Mouse (Mus musculus) midbrain, embryonic 10.5 days (tissue): ENCODE data around the gene Mef2c. TPM values are rescaled to one million over a fixed set of nuclear protein-coding genes. Genes with fewer than 3 reads are reported as not detected.

Experiments used
- DNase-seq: peaks from one replicate; pipeline ENCODE4 v3.0.0-alpha.2; 2017; ENCODE audit warnings: low spot score
- H3K27ac ChIP-seq: fragments of 300-500 bp; sonication (generic); replicated peaks from 2 replicates; pipeline ENCODE4 v1.5.1; 2016; ENCODE audit warnings: mild to moderate bottlenecking
- H3K27me3 ChIP-seq: fragments of 300-500 bp; sonication (generic); 2 replicates; pipeline ENCODE4 v1.6.1; 2016; ENCODE audit warnings: low read depth, mild to moderate bottlenecking; ENCODE audit not compliant: poor library complexity, severe bottlenecking
- H3K36me3 ChIP-seq: fragments of 300-500 bp; sonication (generic); 2 replicates; pipeline ENCODE4 v1.6.1; 2016; ENCODE audit warnings: mild to moderate bottlenecking, moderate library complexity
- H3K4me1 ChIP-seq: fragments of 300-500 bp; sonication (generic); 2 replicates; pipeline ENCODE4 v1.6.1; 2016
- H3K4me3 ChIP-seq: fragments of 300-500 bp; sonication (generic); 2 replicates; pipeline ENCODE4 v1.5.1; 2016; ENCODE audit warnings: mild to moderate bottlenecking, moderate library complexity
- H3K9me3 ChIP-seq: fragments of 300-500 bp; sonication (generic); replicated peaks from 2 replicates; pipeline ENCODE4 v1.6.1; 2016; ENCODE audit warnings: mild to moderate bottlenecking
- WGBS: fragments of 180-500 bp; shearing (Covaris S2); methylation state at CpG from one replicate; pipeline ENCODE4 v1.1.7; 2016; 5-methylcytosine and 5-hydroxymethylcytosine counted together
- polyA plus RNA-seq: library from polyadenylated mRNA; unstranded; fragments of >200 nt; fragmentation: Nextera tagmentation; extraction: Ambion mirVana; gene quantifications from 2 replicates; pipeline ENCODE4 v1.2.1, GENCODE M21; 2016

The Mef2c gene
- polyA plus RNA-seq, 1 experiment from 2014 or later: 11.9 TPM

DNA sequence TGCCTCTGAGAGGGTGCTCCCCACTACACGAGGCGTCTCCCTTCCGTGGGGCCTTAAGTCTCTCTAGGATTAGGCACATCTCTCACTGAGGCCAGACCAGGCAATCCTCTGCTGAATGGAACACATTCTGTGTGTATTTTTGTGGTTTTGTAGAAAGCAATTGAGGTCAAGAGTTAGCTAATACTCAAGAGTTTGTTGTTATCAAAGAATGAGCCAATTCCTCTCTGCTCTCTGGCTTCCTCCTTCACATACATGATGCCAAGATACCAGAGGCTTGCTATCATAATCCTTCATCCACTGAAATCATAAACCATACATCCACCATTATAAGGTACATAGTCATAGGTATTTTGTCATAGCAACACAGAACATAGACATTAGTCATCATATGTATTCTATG lies 6.1 kb upstream of the Mef2c start:
- Histone ChIP-seq H3K4me3 (no peak overlapping the region), H3K27ac (no peak overlapping the region), H3K27me3 (no peaks in the 10 kb centered on the region), H3K36me3 (no peaks in the 10 kb centered on the region), H3K9me3 (no peaks in the 10 kb centered on the region), H3K4me1 (no peaks in the 10 kb centered on the region)
- WGBS: 75% methylated on average over 3 of the region's 3 CpGs
- DNase-seq: no peak

DNA sequence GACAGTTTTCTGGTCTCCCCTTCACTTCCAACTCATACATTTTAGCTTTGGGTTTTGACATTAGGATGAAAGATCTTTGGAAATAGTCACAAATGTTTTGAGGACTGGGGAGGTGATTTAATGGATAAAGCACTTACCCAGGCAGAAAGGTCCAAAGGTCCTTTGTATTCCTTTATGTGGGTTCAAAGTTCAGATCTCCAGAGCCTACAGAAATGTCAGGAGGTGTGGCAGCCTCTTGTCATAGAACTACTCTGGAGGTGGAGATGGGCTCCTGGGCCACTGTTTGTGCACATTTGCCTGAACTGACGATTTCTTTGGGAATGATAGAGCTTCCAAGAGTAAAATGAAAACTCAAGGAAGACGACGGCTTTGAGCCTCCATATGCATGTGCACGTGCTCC lies 4.3 kb upstream of the Mef2c start:
- no peaks in the 10 kb centered on the region for H3K27me3 ChIP-seq
- no peak overlapping the region for H3K27ac ChIP-seq
- no peak overlapping the region for H3K4me3 ChIP-seq
- no peak for DNase-seq
- WGBS: 64% methylated on average over 4 of the region's 4 CpGs
- H3K36me3 ChIP-seq: no peaks in the 10 kb centered on the region
- no peaks in the 10 kb centered on the region for H3K4me1 ChIP-seq
- no peaks in the 10 kb centered on the region for H3K9me3 ChIP-seq

DNA sequence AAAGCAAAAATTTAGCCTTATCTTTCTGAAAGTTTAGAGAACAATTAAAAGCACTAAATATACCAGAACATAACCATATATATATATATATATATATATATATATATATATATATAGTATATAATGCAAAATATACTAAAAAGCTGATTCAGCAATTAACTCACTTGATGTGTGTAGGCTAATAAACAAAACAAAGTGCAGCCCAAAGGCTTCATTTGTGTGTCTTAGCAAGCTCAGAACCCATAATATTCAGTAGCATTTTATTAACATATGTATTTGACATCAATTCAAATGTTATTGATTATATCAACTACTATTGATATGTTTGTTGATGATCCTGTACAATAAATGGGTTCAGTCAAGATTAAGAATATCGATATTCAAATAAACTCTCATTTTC lies 3.9 kb downstream of the Mef2c start:
- H3K36me3 ChIP-seq: no peaks in the 10 kb centered on the region
- H3K4me3 ChIP-seq: no peak overlapping the region
- no peak for DNase-seq
- no peak overlapping the region for H3K27ac ChIP-seq
- H3K9me3 ChIP-seq: no peaks in the 10 kb centered on the region
- no peaks in the 10 kb centered on the region for H3K4me1 ChIP-seq
- H3K27me3 ChIP-seq: no peaks in the 10 kb centered on the region
- WGBS: 93% methylated on average over 1 of the region's 1 CpGs

DNA sequence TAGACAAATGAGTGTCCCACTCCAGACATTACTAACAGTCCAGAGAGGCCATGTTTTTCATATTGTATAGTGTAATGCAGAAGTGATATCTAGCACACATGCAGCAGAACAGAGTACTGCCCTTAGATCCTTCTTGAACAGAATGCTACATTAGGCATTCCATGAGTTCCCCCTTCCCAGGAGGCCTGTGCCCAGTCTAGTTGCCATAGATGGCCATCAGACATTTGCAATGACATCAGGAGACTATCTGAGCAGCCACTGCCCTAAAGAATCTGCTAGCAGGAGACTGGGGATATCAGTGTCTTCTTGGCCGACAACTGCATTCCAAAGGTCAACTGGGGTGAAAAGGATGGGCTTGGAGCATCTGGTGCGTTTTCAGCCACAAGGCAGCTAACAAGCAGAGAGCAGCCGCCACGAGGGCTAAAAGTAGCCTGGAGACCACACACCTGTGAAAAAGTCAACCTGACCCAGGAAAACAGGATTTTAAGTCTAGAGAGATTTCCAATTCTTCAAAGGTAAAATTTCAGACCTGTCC lies 11.2 kb downstream of the Mef2c start:
- H3K9me3 ChIP-seq: no peaks in the 10 kb centered on the region
- DNase-seq: no peak
- H3K27ac ChIP-seq: no peak overlapping the region
- H3K36me3 ChIP-seq: no peaks in the 10 kb centered on the region
- H3K4me3 ChIP-seq: no peak overlapping the region
- H3K4me1 ChIP-seq: peaks cover 17% of the 10 kb centered on the region
- H3K27me3 ChIP-seq: no peaks in the 10 kb centered on the region
- 62% methylated on average over 4 of the region's 4 CpGs for WGBS

DNA sequence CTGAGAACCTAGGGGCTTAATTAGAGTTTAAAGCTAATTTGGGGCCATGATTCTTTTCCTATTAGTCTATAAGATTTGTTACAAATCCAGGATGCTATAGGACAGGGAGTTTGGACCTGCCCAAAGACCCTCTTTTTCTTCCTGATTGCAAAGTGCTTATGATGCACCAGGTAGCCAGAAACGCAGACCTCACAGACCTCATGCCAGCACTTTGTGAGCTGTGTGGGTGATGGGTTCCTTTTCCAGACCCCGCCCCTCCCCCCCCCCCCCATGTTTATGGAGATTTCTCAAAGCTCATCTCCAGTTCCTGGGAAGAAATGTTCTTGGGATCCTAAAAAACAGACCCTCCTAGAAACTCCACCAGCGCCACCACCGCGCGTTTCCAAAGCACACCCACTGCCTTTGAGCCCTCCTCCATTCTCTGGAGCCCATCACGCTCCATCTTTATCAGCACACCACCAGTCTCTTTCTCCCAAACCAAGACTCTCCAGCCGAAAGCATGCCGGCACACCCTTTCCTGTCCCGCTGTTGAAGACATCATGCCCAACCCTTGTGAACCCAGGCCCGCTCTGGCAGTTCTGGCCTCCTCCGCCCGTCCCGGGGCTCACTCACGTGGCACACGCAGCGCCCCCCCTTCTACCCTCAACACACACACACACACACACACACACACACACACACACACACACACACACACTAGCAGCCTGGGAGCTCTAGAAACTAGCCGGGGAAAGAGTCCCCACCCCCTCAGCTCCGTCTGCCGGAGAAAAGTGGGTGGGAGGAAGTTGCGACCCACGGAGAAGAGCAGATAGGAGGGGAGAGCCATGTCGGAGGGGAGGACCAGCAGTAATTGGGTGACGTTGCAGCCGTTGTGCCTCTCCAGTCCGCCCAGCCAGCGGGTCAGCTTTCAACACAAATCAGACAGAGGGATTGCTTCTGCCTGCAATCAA lies 14.1 kb downstream of the Mef2c start:
- Histone ChIP-seq H3K27ac (peak overlapping the region; percentile 92), H3K4me1 (peaks cover 17% of the 10 kb centered on the region), H3K9me3 (no peaks in the 10 kb centered on the region), H3K27me3 (peaks cover 18% of the 10 kb centered on the region), H3K4me3 (peak overlapping the region; percentile 70), H3K36me3 (no peaks in the 10 kb centered on the region)
- peak; percentile 79 for DNase-seq
- 1% methylated on average over 25 of the region's 27 CpGs for WGBS

DNA sequence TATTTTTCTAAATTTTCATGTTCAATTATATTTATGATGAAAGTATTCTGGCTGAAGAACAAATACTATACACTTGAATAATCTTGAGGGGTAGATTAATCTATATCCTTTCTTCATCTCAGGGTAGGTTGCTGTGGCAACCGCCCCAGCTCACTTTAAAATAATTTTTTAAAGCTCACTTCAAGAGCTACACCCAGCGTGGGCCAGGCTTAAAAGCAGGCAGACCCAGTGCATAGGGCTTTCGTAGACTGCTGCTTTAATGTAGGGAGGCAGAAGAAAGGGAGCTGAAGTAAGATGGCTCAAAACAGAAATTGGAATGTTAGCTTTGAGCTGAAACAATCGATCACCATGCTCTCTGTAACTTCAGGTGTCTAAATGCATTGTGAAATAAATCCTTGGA lies 17.0 kb downstream of the Mef2c start:
- Histone ChIP-seq H3K4me3 (no peak overlapping the region), H3K27ac (no peak overlapping the region), H3K27me3 (peaks cover 31% of the 10 kb centered on the region), H3K4me1 (peaks cover 25% of the 10 kb centered on the region), H3K9me3 (no peaks in the 10 kb centered on the region), H3K36me3 (no peaks in the 10 kb centered on the region)
- WGBS: 68% methylated on average over 4 of the region's 4 CpGs
- no peak for DNase-seq

DNA sequence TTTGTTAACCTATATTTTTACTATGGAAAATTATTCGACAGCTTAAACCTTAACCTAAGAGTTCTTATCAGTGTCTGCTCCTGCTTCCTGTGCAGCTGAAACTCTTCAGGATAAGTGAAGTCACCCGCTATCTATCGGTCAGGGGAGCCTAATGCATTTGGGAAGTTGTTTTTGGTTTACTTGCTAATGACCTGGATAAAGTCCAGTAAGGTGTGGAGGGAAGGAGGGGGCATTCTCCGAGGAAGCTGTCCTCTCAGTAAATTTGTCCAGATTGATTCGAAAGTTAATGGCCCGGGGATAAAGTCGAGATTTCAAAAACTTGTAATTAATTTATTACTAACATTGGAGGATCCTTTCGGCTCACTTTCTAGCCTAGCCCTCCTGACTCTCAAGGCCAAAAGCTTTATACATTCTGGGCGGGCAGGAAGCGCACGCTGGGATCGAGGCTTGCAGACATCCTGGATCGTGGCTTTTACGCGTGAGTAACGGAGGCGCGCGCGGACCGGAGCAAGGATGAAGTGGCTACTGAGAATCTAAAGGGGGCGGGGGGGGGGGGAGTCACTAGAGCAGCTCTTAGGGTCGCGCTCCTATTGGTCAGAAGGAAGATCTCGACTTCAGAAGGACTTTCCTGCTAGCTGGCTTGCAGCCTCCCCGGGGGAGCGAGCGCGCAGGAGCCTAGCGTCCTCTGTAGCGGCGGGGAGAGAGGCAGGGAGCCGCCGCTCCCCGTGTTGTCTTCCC lies 19.6 kb downstream of the Mef2c start:
- Histone ChIP-seq H3K4me3 (peak overlapping the region; percentile 64), H3K9me3 (no peaks in the 10 kb centered on the region), H3K27ac (peak overlapping the region; percentile 55), H3K36me3 (no peaks in the 10 kb centered on the region), H3K27me3 (peaks cover 50% of the 10 kb centered on the region), H3K4me1 (peaks cover 15% of the 10 kb centered on the region)
- DNase-seq: peak; percentile 67
- under 1% methylated on average over 35 of the region's 35 CpGs for WGBS

DNA sequence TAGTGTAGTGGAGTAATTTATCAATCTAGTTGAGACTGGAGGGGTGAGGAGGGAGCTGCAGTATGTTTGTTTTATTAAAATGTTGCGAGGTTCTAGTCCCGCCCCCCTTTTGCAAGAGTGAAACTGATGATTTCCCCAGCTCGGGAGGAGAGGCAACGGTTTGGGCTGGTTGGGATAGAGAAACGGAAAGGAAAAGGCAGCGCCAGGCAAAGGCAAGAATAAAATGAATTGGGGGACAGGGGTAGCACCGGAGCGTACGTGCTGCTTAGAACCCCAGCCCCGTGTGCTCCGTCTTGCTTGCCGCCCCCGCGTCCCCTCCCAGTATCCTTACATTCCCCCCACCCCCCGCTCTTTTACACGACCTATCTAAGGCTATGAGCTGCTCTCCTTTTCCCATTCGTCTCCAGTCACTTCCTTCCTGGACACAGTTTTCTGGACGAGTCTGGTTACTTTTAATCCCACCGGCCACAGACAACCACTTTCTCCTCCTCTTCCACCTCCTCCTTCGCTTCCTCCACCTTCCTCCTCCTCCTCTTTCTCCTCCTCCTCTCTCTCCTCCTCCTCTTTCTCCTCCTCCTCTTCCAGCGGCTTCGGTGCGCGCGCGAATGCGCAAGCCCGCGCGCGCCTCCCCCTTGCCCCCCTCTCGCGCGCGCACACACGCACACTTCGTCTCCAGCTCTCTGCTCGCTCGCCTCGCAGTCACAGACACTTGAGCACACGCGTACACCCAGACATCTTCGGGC lies 20.5 kb downstream of the Mef2c start:
- H3K27ac ChIP-seq: peak overlapping the region; percentile 73
- peak; percentile 69 for DNase-seq
- under 1% methylated on average over 43 of the region's 43 CpGs for WGBS

DNA sequence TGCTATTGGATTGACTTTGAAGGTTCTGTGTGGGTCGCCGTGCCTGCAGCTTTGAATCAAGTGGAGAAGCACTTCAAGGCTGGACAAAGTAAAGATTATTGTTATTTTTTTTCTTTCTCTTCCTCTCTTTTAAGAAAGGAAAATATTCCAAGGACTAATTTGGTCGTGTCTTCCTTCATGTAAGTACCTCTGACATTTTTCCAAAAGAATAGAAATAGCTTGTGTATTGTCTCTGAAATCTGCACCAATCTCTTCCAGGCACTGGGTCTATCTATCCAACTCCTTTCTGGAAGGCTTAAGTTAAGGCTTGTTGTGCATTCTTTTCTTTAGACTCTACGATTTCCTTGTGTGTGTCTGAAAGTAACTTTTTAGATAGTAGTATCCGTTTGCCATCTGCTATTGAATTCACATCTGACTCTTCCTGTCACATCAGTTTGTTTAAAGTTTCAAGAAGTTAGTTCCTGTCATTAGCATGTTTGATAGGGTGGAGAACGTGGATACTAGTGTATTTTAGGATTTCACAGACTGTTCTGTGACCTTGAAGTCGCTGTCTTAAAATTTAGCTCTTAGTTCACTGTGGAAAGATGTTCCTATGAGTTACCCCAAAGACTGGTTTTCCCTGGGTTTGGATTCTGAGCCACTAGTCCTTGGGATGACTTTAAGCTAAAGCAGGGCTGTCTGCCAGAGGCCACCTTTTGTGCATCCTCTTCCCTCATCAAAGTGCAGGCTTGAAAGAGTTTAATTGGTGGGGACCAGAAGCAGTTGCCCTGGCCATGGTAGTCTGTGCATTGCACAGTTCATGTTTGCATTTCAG lies 21.3 kb downstream of the Mef2c start:
- Histone ChIP-seq H3K9me3 (no peaks in the 10 kb centered on the region), H3K27me3 (peaks cover 64% of the 10 kb centered on the region), H3K4me1 (peaks cover 9% of the 10 kb centered on the region), H3K36me3 (no peaks in the 10 kb centered on the region), H3K4me3 (peak overlapping the region; percentile 64), H3K27ac (peak overlapping the region; percentile 73; the same call in 1 of the 2 replicates)
- WGBS: 21% methylated on average over 7 of the region's 7 CpGs
- no peak for DNase-seq

More for the DNA sequence above, 20.5 kb downstream of the Mef2c start:
- H3K4me3 ChIP-seq: peak overlapping the region; percentile 64
- H3K9me3 ChIP-seq: no peaks in the 10 kb centered on the region
- H3K36me3 ChIP-seq: no peaks in the 10 kb centered on the region
- peaks cover 57% of the 10 kb centered on the region for H3K27me3 ChIP-seq
- peaks cover 9% of the 10 kb centered on the region for H3K4me1 ChIP-seq

DNA sequence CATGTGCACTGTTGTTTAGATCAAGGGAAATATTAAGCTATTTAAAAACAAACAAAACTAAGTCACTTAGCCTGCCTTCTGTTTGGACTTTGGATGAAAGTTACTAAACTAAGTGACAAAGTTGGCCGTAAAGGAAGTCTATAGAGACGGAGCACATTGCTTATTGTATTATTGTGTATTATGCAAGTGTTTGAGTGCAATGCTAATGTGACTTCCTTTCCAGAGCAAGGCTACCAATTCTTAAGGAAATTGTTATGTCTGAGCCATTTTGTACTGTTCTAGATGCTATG lies 21.8 kb downstream of the Mef2c start:
- H3K27me3 ChIP-seq: peaks cover 64% of the 10 kb centered on the region
- 53% methylated on average over 2 of the region's 2 CpGs for WGBS
- no peak for DNase-seq
- no peak overlapping the region for H3K27ac ChIP-seq
- H3K36me3 ChIP-seq: no peaks in the 10 kb centered on the region
- H3K4me1 ChIP-seq: peaks cover 9% of the 10 kb centered on the region
- H3K4me3 ChIP-seq: peak overlapping the region; percentile 64
- no peaks in the 10 kb centered on the region for H3K9me3 ChIP-seq

DNA sequence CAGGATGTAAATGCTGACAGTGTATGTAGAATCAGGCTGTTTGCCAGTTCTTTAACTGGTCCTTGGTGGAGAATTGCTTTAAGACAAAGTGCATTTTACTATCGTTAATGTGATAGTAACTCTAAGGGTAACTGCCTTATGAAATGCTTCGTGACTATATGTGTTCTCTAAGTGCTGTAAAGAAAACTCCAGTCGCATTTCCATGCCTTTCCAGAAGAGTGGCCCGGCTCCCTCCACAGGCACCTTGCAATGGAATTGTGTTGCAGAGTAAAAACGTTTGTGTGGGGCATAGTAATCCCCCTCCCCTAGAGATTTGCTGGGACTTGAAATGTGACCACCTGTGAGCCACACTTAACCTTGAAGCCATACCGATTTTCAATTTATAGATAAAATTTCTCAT lies 22.2 kb downstream of the Mef2c start:
- Histone ChIP-seq H3K27ac (no peak overlapping the region), H3K4me1 (peaks cover 9% of the 10 kb centered on the region), H3K4me3 (no peak overlapping the region), H3K36me3 (no peaks in the 10 kb centered on the region), H3K27me3 (peaks cover 64% of the 10 kb centered on the region), H3K9me3 (no peaks in the 10 kb centered on the region)
- no peak for DNase-seq
- 53% methylated on average over 6 of the region's 6 CpGs for WGBS

DNA sequence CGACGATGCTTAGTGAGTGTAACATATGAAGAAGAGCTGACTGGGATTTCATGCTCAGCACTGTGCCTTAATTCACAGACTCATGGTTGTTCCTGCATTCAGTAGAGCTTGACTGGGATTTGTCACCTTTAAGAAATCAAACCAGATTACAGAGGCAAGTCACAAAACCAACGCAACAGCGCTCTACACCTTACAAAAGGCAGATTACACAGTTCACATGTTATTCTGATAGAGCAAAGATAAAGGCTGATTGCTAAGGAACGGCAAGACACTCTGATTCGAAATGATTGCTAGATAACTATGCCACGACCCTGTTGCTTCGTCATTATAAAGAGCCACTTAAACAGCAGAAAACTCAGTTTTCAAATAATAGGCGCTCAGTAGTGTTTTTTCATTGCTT lies 24.1 kb downstream of the Mef2c start:
- no peaks in the 10 kb centered on the region for H3K9me3 ChIP-seq
- no peak overlapping the region for H3K4me3 ChIP-seq
- no peak overlapping the region for H3K27ac ChIP-seq
- 50% methylated on average over 9 of the region's 9 CpGs for WGBS
- DNase-seq: no peak
- peaks cover 9% of the 10 kb centered on the region for H3K4me1 ChIP-seq
- peaks cover 46% of the 10 kb centered on the region for H3K27me3 ChIP-seq
- H3K36me3 ChIP-seq: no peaks in the 10 kb centered on the region
